Mouse (Mus musculus) left cerebral cortex, adult 2 months (tissue): ENCODE measurements around the gene Epha4. TPM values are rescaled to one million over a fixed set of nuclear protein-coding genes. Genes with fewer than 3 reads are reported as not detected.
A peak's percentile ranks its signal among the peaks of the same experiment; 100 is the strongest.

Experiments
- DNase-seq, 2 experiments: peaks; one replicate each; pipeline ENCODE4 v3.0.0; 2021 to 2022; ENCODE audit warnings: low spot score in 2 of 2, mixed read lengths in 1 of 2; ENCODE audit errors: extremely low spot score in 1 of 2
- H3K27ac ChIP-seq: fragments of 200-600 bp; 2 replicates; pipeline ENCODE4 v1.8.1; 2022
- H3K4me3 ChIP-seq: fragments of 200-600 bp; 2 replicates; pipeline ENCODE4 v1.8.1; 2022
- CTCF ChIP-seq: fragments of 200-600 bp; IDR thresholded peaks from 2 replicates; pipeline ENCODE4 v1.8.1; 2022; ENCODE audit warnings: antibody characterized with exemption, mild to moderate bottlenecking, moderate library complexity
- intact Hi-C: fragments of 180-260 bp; cut with DNase I; formaldehyde crosslinking; loops from one replicate; pipeline ENCODE4 v1.15.1; 2025
- total RNA-seq, 2 experiments: library from RNA; stranded (reverse); gene quantifications; 2 replicates each; pipeline ENCODE4 v1.2.3; 2021

Gene Epha4
- total RNA-seq, 2 experiments from 2014 or later, result 173 to 174 TPM

- intact Hi-C loops, result no loop called here
- H3K27ac ChIP-seq, result no peak overlapping the region
These were observed 61.1 kb downstream of the Epha4 start for GRCm38 (mm10) chr1:77453811-77454210.

GRCm38 (mm10) chr1:77452721-77453120, 62.2 kb downstream of the Epha4 start:
- intact Hi-C loops, result no loop called here
- H3K27ac ChIP-seq, result no peak overlapping the region
- no peak for TF ChIP-seq CTCF
- H3K4me3 ChIP-seq, result no peak overlapping the region
- DNase-seq, result no peak

More at GRCm38 (mm10) chr1:77453811-77454210, 61.1 kb downstream of the Epha4 start:
- H3K4me3 ChIP-seq, result no peak overlapping the region
- TF ChIP-seq CTCF, result no peak
- no peak for DNase-seq

GRCm38 (mm10) chr1:77451541-77451940, 63.3 kb downstream of the Epha4 start:
- DNase-seq, result no peak
- Histone ChIP-seq H3K4me3 (no peak overlapping the region), H3K27ac (no peak overlapping the region)
- intact Hi-C loops, result no loop called here
- no peak for TF ChIP-seq CTCF

- Histone ChIP-seq H3K27ac (no peak overlapping the region), H3K4me3 (no peak overlapping the region)
- intact Hi-C loops, result no loop called here
- TF ChIP-seq CTCF, result no peak
- no peak for DNase-seq
These were observed 64.7 kb downstream of the Epha4 start for GRCm38 (mm10) chr1:77450201-77450600.

GRCm38 (mm10) chr1:77447061-77447614, 67.8 kb downstream of the Epha4 start:
- intact Hi-C loops, result no loop called here

GRCm38 (mm10) chr1:77446438-77446837, 68.5 kb downstream of the Epha4 start:
- H3K27ac ChIP-seq, result no peak overlapping the region
- peak in 1 of 2 experiments; percentile 33 for DNase-seq

More at GRCm38 (mm10) chr1:77447061-77447614, 67.8 kb downstream of the Epha4 start:
- no peak for TF ChIP-seq CTCF
- Histone ChIP-seq H3K4me3 (no peak overlapping the region), H3K27ac (no peak overlapping the region)
- DNase-seq, result no peak

GRCm38 (mm10) chr1:77444648-77445047, 70.2 kb downstream of the Epha4 start:
- no peak overlapping the region for H3K4me3 ChIP-seq
- H3K27ac ChIP-seq, result no peak overlapping the region
- DNase-seq, result no peak
- intact Hi-C loops, result no loop called here
- no peak for TF ChIP-seq CTCF

More at GRCm38 (mm10) chr1:77446438-77446837, 68.5 kb downstream of the Epha4 start:
- no peak overlapping the region for H3K4me3 ChIP-seq
- intact Hi-C loops, result no loop called here
- TF ChIP-seq CTCF, result no peak

- no peak for TF ChIP-seq CTCF
- intact Hi-C loops, result no loop called here
- no peak for DNase-seq
- H3K27ac ChIP-seq, result no peak overlapping the region; the same call in 1 of the 2 replicates
- H3K4me3 ChIP-seq, result no peak overlapping the region
These were observed 72.9 kb downstream of the Epha4 start for GRCm38 (mm10) chr1:77441987-77442386.

- no peak for TF ChIP-seq CTCF
- intact Hi-C loops, result no loop called here
- Histone ChIP-seq H3K4me3 (no peak overlapping the region), H3K27ac (peak overlapping the region; percentile 44; the same call in 1 of the 2 replicates)
- no peak for DNase-seq
These were observed 73.5 kb downstream of the Epha4 start for GRCm38 (mm10) chr1:77441401-77441800.

- H3K4me3 ChIP-seq, result no peak overlapping the region
- no peak overlapping the region for H3K27ac ChIP-seq
- intact Hi-C loops, result no loop called here
- no peak for DNase-seq
- no peak for TF ChIP-seq CTCF
These were observed 74.4 kb downstream of the Epha4 start for GRCm38 (mm10) chr1:77440512-77440911.

GRCm38 (mm10) chr1:77439383-77440074, 75.4 kb downstream of the Epha4 start:
- H3K4me3 ChIP-seq, result no peak overlapping the region
- TF ChIP-seq CTCF, result no peak
- intact Hi-C loops, result no loop called here
- no peak for DNase-seq
- no peak overlapping the region for H3K27ac ChIP-seq

- Histone ChIP-seq H3K27ac (no peak overlapping the region), H3K4me3 (no peak overlapping the region)
- no peak for TF ChIP-seq CTCF
- no peak for DNase-seq
- intact Hi-C loops, result no loop called here
These were observed 76.2 kb downstream of the Epha4 start for GRCm38 (mm10) chr1:77438639-77439038.
